Mouse (Mus musculus): ENCODE measurements around the gene BC005537.
A peak's percentile ranks its signal among the peaks of the same experiment; 100 is the strongest.

BC005537 gene

DNA sequence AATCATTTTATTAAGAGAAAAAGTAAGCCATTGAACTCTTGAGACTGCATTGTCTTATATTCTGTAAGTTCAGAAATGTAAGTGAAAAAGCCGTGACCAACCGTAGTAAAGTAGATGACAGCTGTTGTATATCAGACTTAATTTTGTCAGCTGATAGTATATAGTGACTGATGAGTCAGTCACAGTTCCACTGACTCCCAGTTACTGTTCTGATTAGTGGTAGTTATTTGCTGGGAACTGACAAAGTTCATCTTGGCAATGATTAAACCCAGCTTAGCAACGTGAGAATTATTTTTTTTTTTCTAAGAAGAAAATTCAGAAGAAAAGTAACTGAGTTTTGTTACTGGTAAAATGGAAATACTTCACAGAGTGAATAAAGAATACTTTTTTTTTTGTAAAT, 40.2 kb downstream of the BC005537 start:
- no peak for DNase-seq (ENCODE audit: low spot score in 2 of 2)

DNA sequence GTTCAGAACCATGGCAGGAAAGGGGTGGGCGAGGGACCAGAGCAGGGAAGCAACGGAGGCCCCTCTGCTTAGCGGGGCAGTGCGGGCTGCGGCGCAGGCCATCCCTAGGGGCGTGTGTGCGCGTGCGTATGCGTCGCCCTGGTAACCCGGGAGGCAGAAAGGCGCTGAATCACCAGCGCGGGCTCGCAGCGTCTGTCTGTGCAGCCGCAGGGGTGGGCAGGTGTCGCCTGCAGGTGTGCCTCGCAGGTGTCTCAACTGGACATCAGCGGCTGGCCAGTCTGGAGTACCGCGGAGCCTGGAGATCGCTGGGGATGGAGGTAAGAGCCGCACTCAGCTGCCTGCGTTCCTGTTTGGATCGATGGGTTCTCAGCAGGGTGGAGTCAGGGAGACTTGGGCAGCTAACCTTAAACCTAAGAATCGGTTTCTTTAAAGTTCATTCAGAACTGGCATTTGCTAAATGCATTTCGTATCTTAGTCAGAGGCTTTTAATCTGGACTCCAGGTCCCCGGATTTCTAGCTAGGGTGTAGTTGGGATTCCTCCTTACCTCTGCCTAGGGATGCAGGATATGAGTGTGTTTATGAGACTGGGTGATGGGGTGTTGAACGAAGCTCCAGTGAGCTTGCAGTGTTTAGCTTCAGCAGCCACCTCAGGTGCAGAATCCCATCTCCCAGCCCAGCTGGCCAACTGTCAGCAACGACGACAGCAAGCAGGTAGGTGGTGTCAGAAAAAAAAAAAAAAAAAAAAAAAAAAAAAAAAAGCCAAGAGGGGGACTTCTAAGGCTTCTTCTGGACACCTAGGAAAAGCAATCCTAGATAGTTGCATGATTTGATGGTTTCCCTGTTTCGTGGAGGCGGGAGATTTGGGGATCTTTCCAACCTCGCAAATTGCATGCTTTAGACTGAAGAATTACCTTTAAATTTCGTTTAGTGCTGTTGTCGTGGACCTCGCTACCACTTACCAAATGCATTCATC, 43.8 kb downstream of the BC005537 start, which contains the start of gene D130043K22Rik:
Gene D130043K22Rik (plus strand): TSS at position 153 of the 973 bp plus-strand sequence.
- peak; percentile 11 to 23 for DNase-seq (ENCODE audit: low spot score in 2 of 2)

DNA sequence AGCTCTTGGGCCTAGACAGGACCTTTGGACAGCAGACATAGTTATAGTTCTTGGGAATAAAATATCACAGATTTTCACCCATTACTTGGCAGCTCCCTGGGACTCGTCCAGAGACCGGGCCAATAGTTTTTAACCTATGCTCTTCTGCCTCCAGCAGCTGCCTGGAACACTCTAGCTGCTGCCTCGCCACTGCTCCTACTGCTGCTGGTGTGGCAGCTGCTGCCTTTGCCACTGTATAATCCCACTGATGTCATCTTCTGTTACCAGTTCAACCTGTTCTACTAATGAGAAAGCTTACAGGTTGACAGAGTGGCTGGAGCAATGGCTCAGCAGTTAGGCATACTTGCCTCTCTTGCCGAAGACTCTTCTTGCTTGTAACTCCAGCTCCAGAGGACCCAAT, 47.9 kb downstream of the BC005537 start:
- no peak for DNase-seq (ENCODE audit: low spot score in 2 of 2)

DNA sequence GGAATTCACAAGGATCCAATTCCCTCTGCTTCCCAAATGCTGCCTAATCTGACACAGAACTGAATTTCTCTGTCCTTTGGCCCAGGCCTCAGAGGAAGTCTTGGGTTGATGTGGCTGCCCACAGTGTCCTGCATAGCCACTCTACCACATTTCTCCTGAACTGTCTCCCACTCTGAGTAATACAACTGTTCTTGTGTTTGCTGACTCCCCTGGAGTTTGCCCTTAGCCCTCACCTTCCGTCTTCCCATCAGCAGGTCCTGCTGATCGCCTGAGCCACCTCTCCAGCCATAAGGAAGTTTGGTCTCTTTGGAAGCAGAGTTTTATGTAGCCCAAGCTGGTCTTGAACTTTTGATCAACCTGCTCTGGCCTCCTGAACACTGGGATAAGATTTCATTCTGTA, 50.5 kb downstream of the BC005537 start:
- DNase-seq (ENCODE audit: low spot score in 2 of 2), result no peak

DNA sequence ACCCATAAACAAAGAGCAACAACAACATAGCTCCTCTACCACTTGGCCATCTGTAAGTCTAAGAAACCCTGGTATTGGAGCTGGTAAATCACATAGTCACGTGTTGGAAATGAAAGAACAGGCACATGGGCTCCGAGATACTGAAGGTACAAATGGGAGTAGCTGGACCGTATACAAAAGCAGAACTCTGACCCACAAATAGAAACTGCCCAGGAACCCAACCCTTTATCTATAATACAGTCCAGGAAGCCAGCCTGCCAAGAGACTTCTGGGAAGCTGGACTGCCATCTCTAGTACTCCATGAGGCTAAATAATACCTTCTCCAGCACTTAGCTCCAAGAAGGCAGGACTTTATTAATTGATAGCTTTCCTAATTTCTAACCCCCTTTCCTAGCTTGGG, 51.1 kb downstream of the BC005537 start:
- no peak for DNase-seq (ENCODE audit: low spot score in 2 of 2)

DNA sequence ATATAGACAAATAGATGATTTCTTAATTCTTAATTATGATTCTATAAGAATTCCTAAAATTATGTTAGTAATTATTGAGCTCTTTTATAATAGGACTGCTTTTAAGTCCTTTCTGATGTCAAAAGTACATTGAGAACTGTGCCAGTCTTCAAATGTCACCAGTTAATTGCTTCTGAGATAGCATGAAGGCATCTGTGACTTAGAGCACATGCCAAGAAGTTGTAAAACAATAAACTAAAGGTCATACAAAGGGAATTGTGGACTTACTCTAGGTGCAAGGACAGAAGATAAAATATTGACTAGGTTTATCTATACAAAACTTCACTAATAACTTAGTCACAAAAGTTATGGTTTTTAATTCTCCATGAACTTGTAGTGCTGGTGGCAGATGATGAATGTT, 57.7 kb downstream of the BC005537 start:
- no peak for DNase-seq (ENCODE audit: low spot score in 2 of 2)

DNA sequence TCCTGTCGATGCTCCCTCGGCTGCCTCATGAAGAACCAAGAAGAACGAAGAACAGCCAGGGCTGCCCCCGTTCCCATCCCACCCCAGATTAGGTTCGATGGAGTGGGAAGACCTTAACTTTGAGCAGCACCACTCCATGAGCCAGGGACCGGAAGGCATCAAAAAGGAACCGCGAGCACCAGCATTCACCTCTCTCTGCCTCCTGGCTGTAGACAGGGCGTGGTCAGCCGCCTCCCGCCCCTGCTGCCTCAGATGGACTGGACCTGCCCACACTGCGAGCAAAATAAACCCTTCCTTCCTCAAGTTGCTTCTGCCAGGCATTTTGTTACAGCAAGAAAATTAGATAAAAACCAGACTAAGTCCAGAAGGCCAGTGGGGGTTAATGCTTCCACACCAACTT, 59.6 kb downstream of the BC005537 start:
- no peak for DNase-seq (ENCODE audit: low spot score in 2 of 2)

DNA sequence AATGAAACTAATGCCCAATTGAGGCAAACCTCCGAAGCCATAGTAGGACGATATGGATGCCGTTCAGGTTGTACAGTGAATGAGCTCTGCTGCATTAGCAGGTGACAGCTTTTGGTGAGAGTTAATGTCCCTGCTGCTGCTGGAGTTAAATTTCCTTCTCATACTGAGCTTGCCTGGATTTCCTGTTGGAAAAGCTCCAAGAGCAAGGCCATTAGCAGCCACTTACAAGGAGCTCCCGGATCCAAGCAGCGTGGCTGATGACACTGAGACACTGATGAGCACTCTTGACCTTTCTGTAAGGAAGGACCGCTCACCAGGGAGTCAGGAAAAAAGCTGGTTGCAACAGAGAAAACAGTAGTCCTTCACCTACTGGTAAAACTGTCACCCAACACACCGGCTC, 60.6 kb downstream of the BC005537 start:
- no peak for DNase-seq (ENCODE audit: low spot score in 2 of 2)

DNA sequence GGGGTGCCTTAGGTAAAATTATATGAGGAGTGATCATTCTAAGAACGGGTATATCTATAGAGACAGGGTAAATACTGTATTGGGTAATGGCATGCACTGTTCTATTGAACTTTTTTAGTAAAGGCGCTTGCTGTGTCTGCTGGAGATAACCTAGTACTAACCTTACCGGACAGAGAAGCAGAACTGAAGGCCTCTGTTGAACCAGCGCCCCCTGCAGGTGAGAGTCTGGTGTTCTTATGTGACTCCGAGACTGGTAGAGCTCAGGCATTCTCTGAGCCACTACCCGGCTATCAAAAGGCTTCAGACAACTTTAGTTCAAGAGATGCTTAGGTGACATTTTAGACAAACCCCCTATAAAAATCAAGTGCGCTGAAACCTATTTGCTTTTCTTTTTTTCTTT, 61.1 kb downstream of the BC005537 start:
- DNase-seq (ENCODE audit: low spot score in 2 of 2), result peak in 1 of 2 experiments; percentile 22
